Comparison of ENCODE assay signal across 9 mouse cellular contexts in genomic region chr15:101210228-101210627, GRCm38 (mm10). TPM values are rescaled to one million over a fixed set of nuclear protein-coding genes. Genes with fewer than 3 reads are reported as not detected.
DNase-seq lines count a peak whose midpoint lies in the region; ATAC-seq and TF ChIP-seq lines count a peak whose summit lies in the region.
"Had no signal": no experiment of that assay in that cellular context is flagged by ENCODE, and none has a peak within 500 bp of the region (broad histone marks: within the 10 kb centered on the region; RNA-seq: fewer than 3 reads in every experiment).

No protein-coding gene starts in this region.

- DNase-seq in liver, adult 2 months (ENCODE audit: extremely low read depth, low read depth, low spot score), result no peak
- DNase-seq in MEL (ENCODE audit: low read depth, low spot score), result peak; percentile 85
- DNase-seq in c-Kit-negative CD71-positive TER-119-positive erythroid progenitor cells, embryonic 14.5 days (ENCODE audit: low read depth, low spot score), result peak; percentile 22
- DNase-seq in forebrain, postnatal 0 days, result peak; percentile 68
- peak in 1 of 3 experiments; percentile 35 for DNase-seq in liver, embryonic 14.5 days (ENCODE audit: low read depth in 3 of 3, low spot score in 3 of 3)
- peak; percentile 61 for DNase-seq in retina, postnatal 7 days (ENCODE audit: low read depth, low spot score)
- no peak for DNase-seq in left cerebral cortex, postnatal 36 days (ENCODE audit: low spot score in 2 of 2)

- H3K9me3 ChIP-seq in liver, embryonic 12.5 days (replicated peaks), result no peaks in the 10 kb centered on the region
- no peaks in the 10 kb centered on the region for H3K9me3 ChIP-seq in MEL (replicated peaks; ENCODE audit: insufficient read depth, low read length)
- H3K9me3 ChIP-seq in forebrain, postnatal 0 days (ENCODE audit: low read length), result no peaks in the 10 kb centered on the region
- no peaks in the 10 kb centered on the region for H3K9me3 ChIP-seq in liver, embryonic 14.5 days (ENCODE audit: control insufficient read depth, low read length)

- no peak overlapping the region for H3K27ac ChIP-seq in liver, adult 2 months (replicated peaks; ENCODE audit: insufficient read depth, low read depth, low read length)
- H3K27ac ChIP-seq in liver, embryonic 12.5 days, result no peak overlapping the region
- no peak overlapping the region for H3K27ac ChIP-seq in MEL (ENCODE audit: control insufficient read depth, low read depth, low read length)
- H3K27ac ChIP-seq in forebrain, postnatal 0 days (ENCODE audit: low read depth, low read length), result no peak overlapping the region
- no peak overlapping the region for H3K27ac ChIP-seq in liver, embryonic 14.5 days

- no peak overlapping the region for H3K4me3 ChIP-seq in liver, adult 2 months (ENCODE audit: insufficient read depth, low read depth, low read length)
- H3K4me3 ChIP-seq in liver, embryonic 12.5 days, result no peak overlapping the region
- no peak overlapping the region for H3K4me3 ChIP-seq in MEL (ENCODE audit: control insufficient read depth in 1 of 2, insufficient read depth in 1 of 2, low read depth in 2 of 2, low read length in 2 of 2)
- no peak overlapping the region for H3K4me3 ChIP-seq in forebrain, postnatal 0 days (ENCODE audit: low read depth, low read length)
- no peak overlapping the region for H3K4me3 ChIP-seq in liver, embryonic 14.5 days (ENCODE audit: insufficient read depth in 1 of 2, low read depth in 2 of 2, low read length in 2 of 2)
- H3K4me3 ChIP-seq: myocyte had no signal

- intact Hi-C loops in left cerebral cortex, postnatal 36 days (cut with DNase I), result no loop called here

- H3K4me2 ChIP-seq in liver, embryonic 12.5 days, result no peak overlapping the region
- H3K4me2 ChIP-seq in forebrain, postnatal 0 days (ENCODE audit: low read depth), result no peak overlapping the region
- no peak overlapping the region for H3K4me2 ChIP-seq in liver, embryonic 14.5 days (ENCODE audit: low read depth)

- no peak for TF ChIP-seq EP300 in MEL (IDR thresholded peaks at IDR 0.05; ENCODE audit: low read depth in 1 of 2, low read length in 2 of 2)
- TF ChIP-seq EP300 in liver, embryonic 14.5 days (IDR thresholded peaks at IDR 0.05; ENCODE audit: low read depth), result no peak

- H3K79me2 ChIP-seq in liver, adult 2 months (ENCODE audit: control insufficient read depth, insufficient read depth, low read length), result no peaks in the 10 kb centered on the region
- H3K79me2 ChIP-seq in MEL (ENCODE audit: control insufficient read depth, insufficient read depth, low read length, poor library complexity), result no peaks in the 10 kb centered on the region

- 73% methylated on average over 6 of the region's 6 CpGs for WGBS in liver, adult 2 months
- 61% methylated on average over 6 of the region's 6 CpGs for WGBS in liver, embryonic 12.5 days (ENCODE audit: insufficient replicate concordance)
- 66% methylated on average over 6 of the region's 6 CpGs for WGBS in forebrain, postnatal 0 days
- 57% methylated on average over 6 of the region's 6 CpGs for WGBS in liver, embryonic 14.5 days (ENCODE audit: insufficient replicate concordance)

- TF ChIP-seq POLR2A in liver, adult 2 months (IDR thresholded peaks at IDR 0.05; ENCODE audit: extremely low read depth, insufficient read depth, low read length), result no peak
- no peak for TF ChIP-seq POLR2A in MEL (IDR thresholded peaks at IDR 0.05; ENCODE audit: control insufficient read depth in 1 of 2, insufficient read depth in 1 of 2, low read depth in 1 of 2, low read length in 2 of 2, poor library complexity in 1 of 2)

- H3K27me3 ChIP-seq in liver, adult 2 months (ENCODE audit: control insufficient read depth, insufficient read depth, low read length), result no peaks in the 10 kb centered on the region
- H3K27me3 ChIP-seq in liver, embryonic 12.5 days (replicated peaks), result no peaks in the 10 kb centered on the region
- no peaks in the 10 kb centered on the region for H3K27me3 ChIP-seq in MEL (ENCODE audit: control insufficient read depth in 1 of 2, insufficient read depth in 2 of 2, low read length in 2 of 2)
- H3K27me3 ChIP-seq in forebrain, postnatal 0 days (ENCODE audit: insufficient read depth, low read length), result no peaks in the 10 kb centered on the region
- H3K27me3 ChIP-seq in liver, embryonic 14.5 days (ENCODE audit: control insufficient read depth, insufficient read depth, low read length), result no peaks in the 10 kb centered on the region

- no peak overlapping the region for H3K9ac ChIP-seq in liver, adult 2 months (ENCODE audit: low read depth, low read length)
- H3K9ac ChIP-seq in liver, embryonic 12.5 days, result no peak overlapping the region
- H3K9ac ChIP-seq in MEL (ENCODE audit: control insufficient read depth, low read depth, low read length, poor library complexity, severe bottlenecking), result no peak overlapping the region
- H3K9ac ChIP-seq in forebrain, postnatal 0 days, result no peak overlapping the region
- no peak overlapping the region for H3K9ac ChIP-seq in liver, embryonic 14.5 days (replicated peaks)

- TF ChIP-seq CTCF in liver, adult 2 months (IDR thresholded peaks at IDR 0.05; ENCODE audit: low read depth, low read length), result peak; percentile 37; the same call in 1 of the 2 replicates
- TF ChIP-seq CTCF in MEL (IDR thresholded peaks at IDR 0.05 in 2 of 3, conservative IDR thresholded peaks at IDR 0.05 in 1 of 3; ENCODE audit: control insufficient read depth in 1 of 3, insufficient read depth in 1 of 3, low read depth in 2 of 3, low read length in 3 of 3, poor library complexity in 1 of 3, severe bottlenecking in 1 of 3), result peak; percentile 87 to 94 (median 94)
- TF ChIP-seq CTCF in forebrain, postnatal 0 days (IDR thresholded peaks at IDR 0.05; ENCODE audit: low read depth), result peak; percentile 71
- TF ChIP-seq CTCF in liver, embryonic 14.5 days (IDR thresholded peaks at IDR 0.05; ENCODE audit: low read depth), result peak; percentile 79

- ATAC-seq in liver, embryonic 12.5 days, result no peak
- ATAC-seq in forebrain, postnatal 0 days, result 0 out of 2 replicates have a peak, but pooled peaks have one; percentile 43
- ATAC-seq in liver, embryonic 14.5 days (ENCODE audit: insufficient read depth), result no peak

- H3K36me3 ChIP-seq in liver, adult 2 months (ENCODE audit: control insufficient read depth, insufficient read depth, low read length), result no peaks in the 10 kb centered on the region; the same call in 1 of the 2 replicates
- H3K36me3 ChIP-seq in liver, embryonic 12.5 days, result peaks cover 50% of the 10 kb centered on the region
- H3K36me3 ChIP-seq in MEL (ENCODE audit: control insufficient read depth in 1 of 2, insufficient read depth in 2 of 2, low read length in 2 of 2), result peaks cover 0 to 2% of the 10 kb centered on the region in 2 experiments; a peak in 1 of 4 replicates
- peaks cover 77% of the 10 kb centered on the region for H3K36me3 ChIP-seq in forebrain, postnatal 0 days (ENCODE audit: insufficient read depth)
- no peaks in the 10 kb centered on the region for H3K36me3 ChIP-seq in liver, embryonic 14.5 days (replicated peaks; ENCODE audit: control insufficient read depth, insufficient read depth, low read depth)

- no peaks in the 10 kb centered on the region for H3K4me1 ChIP-seq in liver, adult 2 months (ENCODE audit: control insufficient read depth, insufficient read depth, low read length)
- H3K4me1 ChIP-seq in liver, embryonic 12.5 days, result no peaks in the 10 kb centered on the region
- H3K4me1 ChIP-seq in MEL (ENCODE audit: control insufficient read depth in 1 of 2, insufficient read depth in 2 of 2, low read length in 2 of 2), result no peaks in the 10 kb centered on the region
- no peaks in the 10 kb centered on the region for H3K4me1 ChIP-seq in forebrain, postnatal 0 days (ENCODE audit: insufficient read depth)
- no peaks in the 10 kb centered on the region for H3K4me1 ChIP-seq in liver, embryonic 14.5 days (replicated peaks; ENCODE audit: control insufficient read depth in 2 of 2, insufficient read depth in 2 of 2, low read length in 1 of 2)

- TF ChIP-seq RAD21 in MEL (IDR thresholded peaks at IDR 0.05; ENCODE audit: low read depth, low read length), result peak; percentile 73

RNA-seq across cellular contexts. Expression of gene Grasp, which starts 13.8 kb away (rescaled TPM):
- total RNA-seq in liver, adult 2 months (2014; rRNA removed), result 0.92 and 1.5 TPM in 2 replicates
- polyA plus RNA-seq in liver, adult 2 months (2012; rRNA removed), result 1.2 and 1.5 TPM in 2 replicates
- 0.81 and 1.3 TPM in 2 replicates for polyA plus RNA-seq in liver, embryonic 12.5 days (2016; fragmentation: Nextera tagmentation; extraction: Ambion mirVana)
- 3.7 and 4.1 TPM in 2 replicates for total RNA-seq in MEL (2012; rRNA removed)
- polyA plus RNA-seq in MEL (2012; ENCODE audit: insufficient read depth in 1 of 2, insufficient read length in 2 of 2, low read depth in 1 of 2, low replicate concordance in 2 of 2, missing spikeins in 1 of 2), result 1 to 10 TPM in 1 of 2 experiments, not detected in 1; 6.3 TPM
- 8.8 and 11.1 TPM in 2 replicates for total RNA-seq in forebrain, postnatal 0 days (2014; rRNA removed)
- 3.3 and 3.4 TPM in 2 replicates for polyA plus RNA-seq in forebrain, postnatal 0 days (2015; fragmentation: Nextera tagmentation; extraction: Ambion mirVana)
- polyA plus RNA-seq in liver, embryonic 14.5 days (2012; rRNA removed), result 0.50 and 0.73 TPM in 2 replicates
- polyA plus RNA-seq in liver, embryonic 14.5 days (2014; fragmentation: Nextera tagmentation; extraction: Ambion mirVana), result 0.13 and 0.27 TPM in 2 replicates
- total RNA-seq in left cerebral cortex, postnatal 36 days (2021), result 10 to 100 TPM; 76.3 to 89.5 TPM

RNA-seq across cellular contexts. Expression of gene Acvr1b, which starts 36.4 kb away (rescaled TPM):
- total RNA-seq in liver, adult 2 months (2014; rRNA removed), result 4.5 and 5.0 TPM in 2 replicates
- 9.4 and 9.6 TPM in 2 replicates for polyA plus RNA-seq in liver, adult 2 months (2012; rRNA removed)
- 1.9 and 2.2 TPM in 2 replicates for polyA plus RNA-seq in liver, embryonic 12.5 days (2016; fragmentation: Nextera tagmentation; extraction: Ambion mirVana)
- 9.7 and 10.4 TPM in 2 replicates for total RNA-seq in MEL (2012; rRNA removed)
- 10 to 100 TPM in 1 of 2 experiments, not detected in 1; 13.2 TPM for polyA plus RNA-seq in MEL (2012; ENCODE audit: insufficient read depth in 1 of 2, insufficient read length in 2 of 2, low read depth in 1 of 2, low replicate concordance in 2 of 2, missing spikeins in 1 of 2)
- total RNA-seq in forebrain, postnatal 0 days (2014; rRNA removed), result 74.2 and 80.4 TPM in 2 replicates
- polyA plus RNA-seq in forebrain, postnatal 0 days (2015; fragmentation: Nextera tagmentation; extraction: Ambion mirVana), result 13.2 and 17.4 TPM in 2 replicates
- polyA plus RNA-seq in liver, embryonic 14.5 days (2012; rRNA removed), result 3.2 and 3.4 TPM in 2 replicates
- 1.3 and 2.0 TPM in 2 replicates for polyA plus RNA-seq in liver, embryonic 14.5 days (2014; fragmentation: Nextera tagmentation; extraction: Ambion mirVana)
- total RNA-seq in left cerebral cortex, postnatal 36 days (2021), result 100 to 1,000 TPM; 110 to 118 TPM

RNA-seq across cellular contexts. Expression of gene Nr4a1, which starts 43.8 kb away (rescaled TPM):
- 0.18 and 0.60 TPM in 2 replicates for total RNA-seq in liver, adult 2 months (2014; rRNA removed)
- 0.70 and 0.89 TPM in 2 replicates for polyA plus RNA-seq in liver, adult 2 months (2012; rRNA removed)
- 0.83 and 1.0 TPM in 2 replicates for polyA plus RNA-seq in liver, embryonic 12.5 days (2016; fragmentation: Nextera tagmentation; extraction: Ambion mirVana)
- 1.7 and 2.0 TPM in 2 replicates for total RNA-seq in MEL (2012; rRNA removed)
- polyA plus RNA-seq in MEL (2012; ENCODE audit: insufficient read depth in 1 of 2, insufficient read length in 2 of 2, low read depth in 1 of 2, low replicate concordance in 2 of 2, missing spikeins in 1 of 2), result 10 to 100 TPM in 1 of 2 experiments, not detected in 1; 12.8 TPM
- 8.9 and 9.6 TPM in 2 replicates for total RNA-seq in forebrain, postnatal 0 days (2014; rRNA removed)
- polyA plus RNA-seq in forebrain, postnatal 0 days (2015; fragmentation: Nextera tagmentation; extraction: Ambion mirVana), result 8.5 and 9.0 TPM in 2 replicates
- polyA plus RNA-seq in liver, embryonic 14.5 days (2012; rRNA removed), result 0.42 and 0.48 TPM in 2 replicates
- 0.19 and 0.23 TPM in 2 replicates for polyA plus RNA-seq in liver, embryonic 14.5 days (2014; fragmentation: Nextera tagmentation; extraction: Ambion mirVana)
- 100 to 1,000 TPM in 1 of 2 experiments, 10 to 100 TPM in 1; 60.5 to 156 TPM for total RNA-seq in left cerebral cortex, postnatal 36 days (2021)

Comparison
In these comparisons a context has a peak if more than half of its experiments do, and no peak if none do; other contexts are left out.
1. DNase-seq: peak in MEL (single experiment), c-Kit-negative CD71-positive TER-119-positive erythroid progenitor cells, embryonic 14.5 days (single experiment), forebrain, postnatal 0 days (single experiment) and retina, postnatal 7 days (single experiment); none in liver, adult 2 months (single experiment) and left cerebral cortex, postnatal 36 days (0 of 2).
2. CTCF ChIP-seq: peak in every context shown above with its lines; median percentile 94 in MEL; 79 in liver, embryonic 14.5 days; 71 in forebrain, postnatal 0 days; 37 in liver, adult 2 months.